Mouse (Mus musculus): ENCODE data around the gene Plaur.
A peak's percentile ranks its signal among the peaks of the same experiment; 100 is the strongest.

The Plaur gene

DNA sequence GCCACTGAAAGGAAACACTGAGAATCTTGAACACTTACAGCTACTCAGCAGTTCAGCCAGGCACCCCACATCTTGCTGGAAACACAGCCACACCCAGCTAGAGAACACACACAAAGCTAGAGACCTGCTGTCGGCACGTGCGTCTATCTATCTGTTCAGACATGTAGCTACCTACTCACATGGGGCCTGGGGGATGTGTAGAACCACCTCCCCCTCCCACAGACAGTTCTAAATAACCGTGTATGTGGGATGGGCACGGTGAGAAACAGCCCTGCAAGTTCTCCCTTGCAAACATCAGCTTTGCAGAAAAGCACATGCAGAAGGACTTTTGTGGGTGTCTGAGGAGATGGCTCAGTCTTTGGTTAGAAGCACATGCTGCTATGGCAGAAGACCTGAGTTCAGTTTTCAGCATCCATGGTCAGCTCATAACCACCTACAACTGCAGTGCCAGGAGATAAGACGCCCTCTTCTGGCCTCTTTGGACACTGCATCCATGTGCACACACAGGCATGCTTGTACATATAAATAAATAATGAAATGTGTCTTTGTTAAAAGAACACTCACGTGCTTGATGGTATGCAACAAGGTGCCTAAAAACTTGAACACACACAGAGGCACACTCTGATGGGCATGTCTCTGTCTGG, 15.5 kb upstream of the Plaur start:
- DNase-seq: no peak

DNA sequence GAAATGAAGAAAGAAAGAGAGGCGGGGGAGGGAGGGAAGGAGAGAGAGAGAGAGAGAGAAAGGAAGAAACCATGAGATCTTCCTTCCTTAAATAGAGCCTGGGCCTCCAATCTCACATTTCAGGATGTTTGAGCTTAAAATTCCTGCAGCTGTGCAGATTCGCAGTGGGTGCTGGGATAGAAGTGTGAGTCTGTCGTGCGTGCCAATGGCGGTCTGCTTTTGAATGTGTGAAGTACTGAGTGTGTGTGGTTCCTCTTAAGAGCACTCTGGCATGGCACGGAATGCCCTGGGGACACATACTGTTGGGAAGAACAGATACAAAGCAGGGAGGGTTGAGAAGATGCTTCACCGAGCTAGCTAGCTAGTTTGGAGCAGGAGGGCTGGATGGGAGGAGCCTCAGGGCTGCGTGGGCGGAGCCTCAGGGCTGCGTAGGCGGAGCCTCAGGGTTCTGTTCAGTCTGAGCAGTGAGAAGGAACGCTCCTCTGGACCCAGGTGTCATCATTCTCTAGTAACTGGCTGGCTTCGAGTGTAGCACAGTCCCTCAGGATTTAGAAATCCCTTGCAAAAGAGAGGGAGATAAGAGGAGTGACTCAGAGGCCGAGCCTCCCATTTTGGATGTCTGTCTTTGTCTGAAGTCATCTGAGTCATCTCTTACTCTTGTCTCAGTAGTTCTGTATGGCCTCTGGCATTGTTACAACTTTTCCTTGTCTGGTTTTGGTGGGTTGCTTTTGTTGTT, 13.3 kb upstream of the Plaur start:
- no peak for DNase-seq

DNA sequence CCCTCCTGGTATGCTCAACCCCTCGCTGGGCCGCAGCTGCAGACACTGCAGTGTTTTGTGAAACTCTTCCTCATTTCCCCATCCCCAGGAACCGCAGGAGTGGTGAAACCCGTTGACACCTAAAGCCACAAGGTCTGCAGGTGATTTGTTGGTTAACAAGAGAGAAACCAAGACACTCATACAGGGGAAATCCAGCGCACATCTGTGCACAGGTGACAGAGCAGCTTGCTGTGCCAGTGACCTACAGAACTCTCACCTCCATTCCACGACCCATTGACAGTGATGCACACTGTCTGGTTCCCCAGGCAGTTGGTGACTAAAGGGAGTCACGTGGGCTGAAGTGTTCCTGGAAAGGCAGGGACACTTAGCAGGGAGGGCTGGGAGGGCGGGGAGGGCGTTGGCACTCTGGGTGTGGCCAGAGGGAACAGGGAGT, 11.7 kb upstream of the Plaur start:
- no peak for DNase-seq

DNA sequence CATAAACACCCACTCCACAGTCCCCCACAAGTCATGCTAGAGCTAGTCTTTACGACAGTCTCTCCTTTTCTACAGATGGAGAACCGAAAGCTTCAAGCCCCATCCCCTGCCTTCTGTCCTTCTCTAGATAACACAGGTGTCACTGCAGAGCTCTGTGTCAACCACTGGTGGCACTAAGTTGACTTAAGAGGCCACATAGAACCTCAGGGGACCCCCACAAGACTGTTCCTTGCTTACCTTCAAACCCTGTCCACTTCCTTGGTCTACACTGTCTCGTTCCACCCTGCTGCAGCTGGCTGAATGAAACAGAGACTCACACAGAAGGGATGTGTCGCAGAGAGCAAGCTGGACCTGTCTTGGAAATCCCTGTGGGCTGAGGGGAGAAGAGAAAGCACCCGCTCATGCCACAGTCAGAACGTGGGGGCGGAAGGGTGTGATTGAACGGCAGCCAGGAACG, 10.4 kb upstream of the Plaur start, which contains the start of gene Irgc1:
TSS of gene Irgc1 (minus strand) at position 443 of the 457 bp plus-strand sequence.
- no peak for DNase-seq

DNA sequence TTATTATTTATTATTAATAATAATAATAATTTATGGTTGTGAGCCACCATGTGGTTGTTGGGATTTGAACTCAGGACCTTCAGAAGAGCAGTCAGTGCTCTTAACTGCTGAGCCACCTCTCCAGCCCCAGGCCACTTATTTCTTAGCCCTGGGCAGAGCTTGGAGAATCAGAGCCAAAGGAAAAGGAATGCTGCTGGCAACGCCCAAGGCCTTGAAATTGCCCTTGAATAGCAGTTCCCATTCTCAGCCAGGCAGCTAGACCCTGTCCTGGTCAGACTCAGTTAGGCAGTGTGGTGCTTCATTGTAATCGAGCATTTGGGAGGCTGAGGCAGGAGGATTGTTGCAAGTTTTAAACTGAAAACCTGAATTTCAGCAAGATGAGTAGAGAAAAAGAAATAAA, 8.1 kb upstream of the Plaur start:
- DNase-seq: no peak

DNA sequence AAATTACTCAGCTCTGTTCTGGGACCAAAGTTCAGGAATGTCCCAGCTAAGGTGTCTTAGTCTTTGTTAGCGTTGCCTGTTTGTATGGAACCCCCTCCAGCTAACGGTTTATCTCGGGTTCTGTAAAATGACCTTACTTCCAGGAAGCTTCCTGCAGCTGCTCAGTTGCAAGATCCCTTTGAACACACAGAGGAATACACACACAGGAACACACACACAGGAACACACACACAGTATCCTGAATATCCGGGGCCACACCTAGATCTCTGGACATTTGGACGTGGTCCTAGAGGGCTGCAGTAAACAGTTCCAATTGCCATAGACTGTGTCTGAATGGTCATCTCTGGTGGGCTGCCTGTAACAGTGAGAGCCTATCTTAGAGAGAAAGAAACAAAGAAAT, 6.6 kb upstream of the Plaur start:
- no peak for DNase-seq

DNA sequence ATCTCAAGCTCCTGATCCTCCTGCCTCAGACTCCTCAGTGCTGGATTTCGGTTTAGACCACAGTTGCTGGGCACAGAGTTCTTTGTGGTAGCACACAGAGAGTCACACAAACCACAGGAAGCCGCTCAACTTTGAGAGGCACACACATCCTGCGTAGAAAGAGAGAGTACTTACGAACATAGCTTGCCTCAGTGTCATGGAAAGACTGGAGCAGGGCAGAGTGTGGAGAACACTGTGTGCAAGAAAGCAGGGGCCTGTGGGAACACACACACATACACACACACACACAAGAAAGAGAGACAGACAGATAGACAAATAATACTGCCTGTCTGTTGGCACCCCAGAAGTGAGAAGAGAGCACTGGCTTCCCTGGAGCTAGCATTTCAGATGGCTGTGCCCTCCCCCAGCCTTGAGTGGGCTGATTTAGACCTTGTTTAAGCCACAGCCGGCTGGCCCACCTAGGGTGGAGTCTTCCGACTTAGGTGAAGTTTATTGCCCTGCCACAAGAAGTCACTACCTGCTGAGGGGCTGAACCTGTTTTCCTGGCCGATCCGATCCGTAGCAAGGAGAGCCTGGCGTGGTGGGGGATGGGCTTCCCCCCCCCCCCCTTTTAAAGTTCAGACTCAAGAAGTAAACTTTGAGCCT, 4.4 kb upstream of the Plaur start:
- DNase-seq: no peak

DNA sequence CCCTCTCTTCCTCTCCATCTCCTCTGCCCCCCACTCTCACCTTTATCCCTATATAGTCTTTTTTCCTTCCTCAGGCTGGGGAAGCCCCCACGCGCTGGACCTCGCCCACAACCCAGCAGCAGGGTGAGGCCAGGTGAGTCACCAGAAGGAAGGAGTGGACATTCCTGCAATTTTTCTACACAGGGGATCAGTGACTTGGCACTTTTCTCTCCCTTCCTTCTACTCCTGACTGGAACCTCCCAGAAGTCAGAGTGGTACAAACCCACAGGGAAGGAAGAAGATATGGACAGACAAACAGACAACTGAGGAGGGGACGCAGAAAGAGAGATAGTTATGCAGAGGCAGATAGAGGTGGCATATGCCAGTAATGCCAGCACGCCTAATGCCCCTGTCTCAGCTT, 2.8 kb upstream of the Plaur start:
- no peak for DNase-seq

DNA sequence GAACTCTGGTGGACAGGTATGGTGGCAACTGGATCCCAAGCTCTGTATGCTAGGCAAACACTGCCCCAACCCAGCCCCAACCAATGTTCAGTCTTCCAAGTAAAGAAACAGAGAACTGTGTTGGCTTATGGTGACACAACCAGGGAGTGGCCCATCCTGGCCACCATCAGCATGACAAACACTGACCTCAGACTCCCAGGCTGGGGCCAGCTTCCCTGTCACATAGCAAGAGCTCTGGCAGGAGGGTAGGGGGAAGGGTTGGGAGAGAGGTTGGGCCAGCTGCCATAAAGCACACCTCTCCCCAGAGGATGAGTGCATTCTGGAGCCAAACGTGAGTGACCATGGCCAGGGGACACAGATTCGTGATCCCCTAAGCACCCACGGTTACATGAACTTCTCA, 2.4 kb upstream of the Plaur start:
- DNase-seq: no peak

DNA sequence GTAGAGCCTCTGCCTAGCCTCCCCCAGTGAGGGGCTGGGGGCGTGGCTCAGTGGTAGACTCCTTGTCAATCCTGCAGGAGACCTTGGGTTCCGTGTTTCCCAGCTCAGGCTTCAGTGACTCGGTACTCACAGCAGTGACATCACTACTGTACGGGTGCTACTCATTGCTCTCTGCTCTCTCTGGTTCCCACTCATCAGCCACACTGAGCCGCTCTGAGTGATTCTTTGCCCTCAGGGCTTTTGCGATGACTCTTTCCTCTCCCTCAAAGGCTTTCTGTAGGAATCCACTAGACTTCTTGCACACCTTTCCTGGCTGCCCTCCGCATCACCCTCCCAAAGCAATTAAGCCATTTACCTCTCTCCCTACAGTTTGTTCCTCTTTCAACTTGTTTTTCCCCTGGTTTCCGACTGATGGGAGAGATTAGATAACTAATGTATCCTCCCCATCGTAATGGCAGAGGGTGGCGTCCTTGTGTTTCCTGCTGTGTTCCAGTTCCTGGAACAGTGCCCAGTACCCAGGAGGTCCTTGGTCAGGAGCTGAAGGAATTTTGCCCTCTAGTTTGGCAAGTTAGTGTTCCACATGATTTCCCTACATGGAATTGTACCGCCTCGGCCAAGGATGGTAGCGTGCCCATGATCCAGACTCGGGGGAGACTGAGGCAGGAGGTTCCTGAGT, 770 bp upstream of the Plaur start:
- no peak for DNase-seq

DNA sequence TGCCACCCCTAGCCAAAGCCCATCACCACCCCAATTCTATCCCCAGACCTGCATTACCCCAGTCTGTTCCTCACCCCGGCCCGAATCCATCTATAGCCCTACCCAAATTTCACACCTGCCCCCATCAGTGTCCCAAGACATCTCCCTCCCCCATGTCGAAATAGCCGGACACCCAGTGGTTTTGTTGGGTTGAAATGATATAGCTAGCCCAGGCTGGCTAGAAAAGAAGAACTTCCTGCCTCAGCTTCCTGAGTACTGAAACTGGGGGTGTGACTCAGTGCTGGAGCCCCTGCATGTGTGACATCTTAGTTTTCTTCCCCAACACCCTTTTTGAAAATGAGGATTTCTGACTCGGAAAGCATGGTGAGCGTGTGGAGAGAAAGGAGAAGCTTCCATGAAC, 4.6 kb downstream of the Plaur start:
- DNase-seq: no peak

DNA sequence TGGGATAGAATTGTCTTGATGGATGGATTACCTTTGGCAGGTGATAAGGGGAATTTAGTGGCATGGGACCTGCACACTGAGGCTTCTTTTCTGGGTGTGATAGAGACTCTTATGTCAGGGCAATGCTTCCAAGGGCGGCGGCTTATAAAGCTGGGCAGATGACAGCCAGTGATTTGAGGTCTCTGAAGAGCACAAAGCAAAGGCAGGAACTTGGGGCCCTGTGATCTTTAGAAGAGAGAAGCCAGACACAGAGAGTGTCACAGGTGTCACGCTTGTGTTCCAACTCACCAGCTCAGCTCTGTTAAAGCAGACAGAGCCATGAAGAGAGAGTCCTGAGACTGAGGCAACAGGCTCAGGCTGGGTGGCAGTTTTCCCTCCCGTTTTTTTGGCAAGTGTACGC, 5.6 kb downstream of the Plaur start:
- DNase-seq: no peak

DNA sequence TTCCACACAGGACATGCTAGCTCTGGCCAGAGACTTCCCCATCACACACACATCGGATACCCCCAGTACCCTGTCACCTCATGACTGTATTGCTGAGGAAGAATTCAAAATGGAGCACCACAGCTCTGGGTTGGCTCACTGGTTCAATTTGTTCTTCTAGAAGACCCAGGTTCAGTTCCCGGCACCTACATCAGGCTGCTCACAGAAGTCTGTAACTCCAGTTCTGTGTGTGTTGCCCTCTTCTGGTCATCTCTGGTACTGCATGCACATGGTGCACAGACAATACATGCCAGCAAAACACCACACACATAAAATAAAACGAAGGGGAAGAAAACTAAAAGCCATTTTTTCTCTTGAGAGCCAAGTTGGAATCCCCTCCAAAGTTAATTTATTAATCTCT, 6.8 kb downstream of the Plaur start:
- DNase-seq: no peak

DNA sequence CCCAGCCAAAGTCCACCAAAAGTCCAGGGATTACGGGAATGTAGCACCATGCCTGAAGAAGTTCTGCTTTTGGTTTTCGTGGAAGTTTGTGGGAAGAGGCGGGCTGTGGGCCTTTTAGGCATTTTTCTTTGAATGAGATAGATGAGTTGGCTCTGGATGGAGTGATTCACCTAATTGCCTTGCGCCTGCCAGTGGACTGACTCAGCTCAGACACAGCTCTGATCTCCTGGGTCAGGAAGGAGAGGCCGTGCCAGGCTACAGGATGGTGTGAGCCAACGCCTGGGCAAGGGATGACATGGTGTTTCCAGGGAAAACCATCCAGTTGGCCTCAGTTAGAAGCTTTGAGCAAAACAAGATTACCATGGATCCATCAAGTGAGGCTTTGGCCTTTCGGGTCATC, 8.1 kb downstream of the Plaur start:
- DNase-seq: peak; percentile 70 to 73

DNA sequence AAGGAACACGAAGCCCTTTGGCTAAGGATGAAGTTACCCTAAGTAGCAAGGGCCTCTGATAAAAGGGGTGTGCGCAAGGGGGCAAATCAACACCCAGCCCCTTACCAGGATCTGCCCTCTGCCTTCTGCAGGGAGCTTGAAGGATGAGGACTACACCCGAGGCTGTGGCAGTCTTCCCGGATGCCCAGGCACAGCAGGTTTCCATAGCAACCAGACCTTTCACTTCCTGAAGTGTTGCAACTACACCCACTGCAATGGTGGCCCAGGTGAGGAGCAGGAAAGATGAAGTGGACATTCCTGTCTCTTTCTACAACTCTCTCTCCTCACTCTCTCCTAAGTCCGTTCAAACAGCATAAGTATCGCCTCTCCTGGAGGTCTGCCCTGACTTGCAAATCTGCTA, 10.2 kb downstream of the Plaur start:
- DNase-seq: no peak

DNA sequence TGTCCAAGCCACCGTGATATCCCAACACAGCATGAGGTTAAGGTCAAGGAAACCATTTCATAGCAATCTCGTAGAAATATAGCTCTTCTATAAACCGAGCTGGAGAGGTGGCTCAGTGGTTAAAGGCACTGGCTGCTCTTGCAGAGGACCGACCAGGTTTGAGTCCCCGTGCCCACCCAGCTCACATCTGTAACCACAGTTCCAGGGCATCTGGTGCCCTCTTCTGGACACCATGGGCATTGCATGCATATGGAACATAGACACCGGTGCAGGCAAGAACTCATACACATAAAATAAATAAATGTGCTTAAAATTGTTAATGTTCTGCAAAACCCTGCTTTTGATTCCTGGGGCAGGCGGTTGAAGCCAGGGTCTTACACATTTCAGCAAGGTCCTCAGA, 10.7 kb downstream of the Plaur start:
- peak in 1 of 2 experiments; percentile 39 for DNase-seq

DNA sequence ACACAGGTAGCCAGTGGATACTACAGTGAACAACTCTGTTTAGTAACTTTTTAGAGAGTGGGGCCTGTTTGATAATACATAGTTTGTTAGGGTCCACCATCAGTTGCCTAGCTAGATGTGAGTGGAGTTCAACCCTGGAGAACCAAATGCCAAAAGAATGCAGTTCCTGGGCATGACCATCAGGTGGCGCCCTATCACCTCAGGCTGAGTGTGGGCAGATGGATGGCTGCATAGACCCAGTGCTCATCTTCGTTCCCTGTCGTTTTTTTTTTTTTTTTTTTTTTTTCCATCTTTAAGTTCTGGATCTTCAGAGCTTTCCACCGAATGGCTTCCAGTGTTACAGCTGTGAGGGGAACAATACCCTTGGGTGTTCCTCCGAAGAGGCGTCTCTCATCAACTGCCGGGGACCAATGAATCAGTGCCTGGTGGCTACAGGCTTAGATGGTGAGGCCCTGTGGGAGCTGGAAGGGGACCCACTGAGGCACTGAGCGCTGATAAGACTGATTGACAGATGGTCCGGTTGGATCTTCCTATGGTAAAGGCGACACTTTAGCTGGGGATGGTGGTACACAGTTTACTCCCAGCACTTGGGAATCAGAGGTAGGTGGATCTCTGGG, 11.7 kb downstream of the Plaur start:
- peak; percentile 84 to 86 for DNase-seq

DNA sequence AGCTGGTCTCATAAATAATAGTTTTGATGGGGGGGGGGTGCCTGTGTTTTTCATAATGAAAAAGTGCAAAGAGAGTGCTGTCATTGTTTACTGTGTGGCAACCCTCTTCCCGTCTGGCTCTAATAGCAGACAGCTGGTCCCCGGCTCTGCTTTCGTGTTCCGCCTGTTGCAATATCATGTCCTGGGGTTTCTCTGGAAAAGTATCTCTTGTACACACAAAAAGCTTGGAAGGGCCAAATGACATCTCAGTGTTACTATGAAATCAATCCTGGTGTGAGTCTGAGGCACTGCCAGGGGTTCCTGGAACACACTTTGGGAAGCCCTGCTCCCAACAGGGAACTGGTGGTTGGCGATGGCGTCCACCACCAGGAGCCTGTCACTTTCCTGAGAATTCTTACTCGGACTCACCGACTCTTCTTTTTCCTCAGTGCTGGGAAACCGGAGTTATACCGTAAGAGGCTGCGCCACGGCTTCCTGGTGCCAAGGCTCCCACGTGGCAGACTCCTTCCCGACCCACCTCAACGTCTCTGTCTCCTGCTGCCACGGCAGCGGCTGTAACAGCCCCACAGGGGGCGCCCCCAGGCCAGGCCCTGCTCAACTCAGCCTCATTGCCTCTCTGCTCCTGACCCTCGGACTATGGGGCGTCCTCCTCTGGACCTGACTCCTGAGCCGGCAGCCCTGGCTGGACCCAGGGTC, 12.7 kb downstream of the Plaur start:
- DNase-seq: peak in 1 of 2 experiments; percentile 48

DNA sequence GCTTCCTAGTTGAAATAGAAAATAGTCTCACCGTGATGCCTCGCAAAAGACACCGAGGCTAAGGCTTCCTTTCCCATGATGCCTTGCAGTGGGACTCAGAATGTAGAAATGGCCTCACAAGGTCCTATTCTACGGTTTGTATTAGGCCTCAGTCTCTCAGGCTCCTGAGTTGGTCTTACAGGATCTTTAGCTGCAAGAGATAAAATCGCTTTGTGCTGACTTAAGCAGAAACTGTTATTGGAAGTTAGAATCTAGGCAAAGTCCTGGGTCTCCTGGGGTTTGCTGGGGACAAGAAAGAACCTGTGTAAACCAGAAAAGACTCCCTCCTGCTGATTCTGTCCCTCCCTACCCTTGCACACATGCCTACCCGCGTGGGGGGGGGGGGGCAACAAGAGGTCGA, 14.1 kb downstream of the Plaur start:
- no peak for DNase-seq

DNA sequence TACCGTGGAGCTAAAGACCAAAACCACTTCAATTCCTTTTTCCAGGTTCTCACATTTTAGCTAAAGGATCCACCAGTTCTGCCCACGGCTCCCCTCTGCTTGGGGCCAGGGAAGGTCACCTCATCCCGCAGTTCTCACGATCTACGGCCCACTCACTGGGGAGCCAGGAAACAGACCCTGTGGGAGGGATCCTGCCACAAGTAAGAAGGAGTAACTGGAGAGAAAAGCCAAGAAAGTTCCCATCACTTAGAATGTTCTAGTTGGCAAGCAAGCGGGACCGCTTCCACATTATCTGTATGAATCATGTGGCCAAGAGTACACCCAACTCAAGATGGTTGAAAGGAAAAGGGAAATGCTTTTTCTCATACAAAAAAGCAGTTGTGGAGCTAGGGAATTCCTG, 14.6 kb downstream of the Plaur start:
- no peak for DNase-seq

DNA sequence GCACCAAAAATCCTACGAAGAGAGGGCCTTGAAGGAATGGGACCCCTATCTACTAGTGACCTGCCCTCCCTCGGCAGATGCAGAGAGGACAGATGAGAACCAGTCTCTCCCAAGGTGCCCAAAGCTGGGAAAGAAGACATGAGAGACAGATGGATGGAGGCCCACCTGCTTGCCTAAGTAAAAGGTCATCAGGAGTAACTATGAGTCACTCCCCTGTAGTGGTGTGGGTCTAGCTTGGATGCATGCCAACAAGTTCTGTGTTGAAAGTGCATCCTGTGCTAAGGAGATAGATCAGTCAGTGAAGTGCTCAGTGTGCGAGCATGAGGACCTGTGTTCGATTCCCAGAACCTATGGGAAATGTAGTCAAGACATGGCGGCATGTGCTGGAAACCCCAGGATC, 16.6 kb downstream of the Plaur start:
- no peak for DNase-seq

DNA sequence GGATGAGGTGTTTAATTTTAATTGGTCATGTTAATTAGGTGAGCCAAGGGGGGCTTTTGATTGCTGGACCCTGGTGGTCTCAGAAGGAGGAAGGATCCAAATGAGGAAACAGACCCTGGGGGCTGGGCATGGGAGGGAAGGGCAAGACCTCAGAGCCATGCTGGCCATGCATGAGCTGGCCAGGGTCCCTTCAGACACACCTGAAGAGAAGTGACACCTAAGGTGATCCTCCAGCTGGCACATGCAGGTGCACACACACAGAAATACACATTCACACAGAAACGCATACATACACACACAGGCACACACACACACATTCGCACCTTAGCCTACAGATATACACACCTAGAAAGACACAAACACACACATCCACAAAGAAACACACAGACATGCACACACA, 17.4 kb downstream of the Plaur start:
- no peak for DNase-seq
